Mouse (Mus musculus) testis, adult 2 months (tissue): Measurements from ENCODE around the gene Cables2. TPM values are rescaled to one million over a fixed set of nuclear protein-coding genes. Genes with fewer than 3 reads are reported as not detected.

Experiments
- H3K27ac ChIP-seq: fragments of 200-500 bp; 2 replicates; pipeline ENCODE4 v1.5.1; 2012; ENCODE audit warnings: low read depth, low read length; ENCODE audit not compliant: control insufficient read depth, insufficient read depth
- H3K27me3 ChIP-seq: fragments of 200-500 bp; 2 replicates; pipeline ENCODE4 v1.6.1; 2012; ENCODE audit warnings: mild to moderate bottlenecking, low read length, moderate library complexity; ENCODE audit not compliant: control insufficient read depth, insufficient read depth
- H3K36me3 ChIP-seq: fragments of 200-500 bp; 2 replicates; pipeline ENCODE4 v1.6.1; 2012; ENCODE audit warnings: mild to moderate bottlenecking, low read length; ENCODE audit not compliant: control insufficient read depth, insufficient read depth
- H3K4me1 ChIP-seq: fragments of 200-500 bp; 2 replicates; pipeline ENCODE4 v1.6.1; 2012; ENCODE audit warnings: low read length; ENCODE audit not compliant: control insufficient read depth, insufficient read depth
- H3K4me3 ChIP-seq: fragments of 200-500 bp; 2 replicates; pipeline ENCODE4 v1.5.1; 2012; ENCODE audit warnings: low read depth, mild to moderate bottlenecking, low read length, moderate library complexity, mixed read lengths; ENCODE audit not compliant: control insufficient read depth
- CTCF ChIP-seq: fragments of 200-500 bp; IDR thresholded peaks from 2 replicates; pipeline ENCODE4 v1.5.1; 2012; ENCODE audit warnings: low read depth, mild to moderate bottlenecking, inconsistent platforms, low read length, moderate library complexity; ENCODE audit not compliant: control insufficient read depth, insufficient read depth, insufficient replicate concordance
- POLR2A ChIP-seq: fragments of 200-500 bp; IDR thresholded peaks from 2 replicates; pipeline ENCODE4 v1.6.1; 2012; ENCODE audit warnings: low read depth, mild to moderate bottlenecking, inconsistent platforms, low read length, moderate library complexity; ENCODE audit not compliant: control insufficient read depth
- polyA plus RNA-seq: library from polyadenylated mRNA; depleted of rRNA; stranded (reverse); fragments of >200 nt; gene quantifications from 2 replicates; pipeline ENCODE4 v1.2.3, GENCODE M21; 2012

Cables2 gene
- polyA plus RNA-seq, 1 experiment = 23.9 TPM

- TF ChIP-seq POLR2A (no peak), CTCF (no peak)
- Histone ChIP-seq H3K4me1 (no peaks in the 10 kb centered on the region), H3K27me3 (no peaks in the 10 kb centered on the region), H3K36me3 (no peaks in the 10 kb centered on the region), H3K27ac (no peak overlapping the region), H3K4me3 (no peak overlapping the region)
Observed at GRCm38 (mm10) chr2:180238591-180238990, 34.7 kb downstream of the Cables2 start.

DNA sequence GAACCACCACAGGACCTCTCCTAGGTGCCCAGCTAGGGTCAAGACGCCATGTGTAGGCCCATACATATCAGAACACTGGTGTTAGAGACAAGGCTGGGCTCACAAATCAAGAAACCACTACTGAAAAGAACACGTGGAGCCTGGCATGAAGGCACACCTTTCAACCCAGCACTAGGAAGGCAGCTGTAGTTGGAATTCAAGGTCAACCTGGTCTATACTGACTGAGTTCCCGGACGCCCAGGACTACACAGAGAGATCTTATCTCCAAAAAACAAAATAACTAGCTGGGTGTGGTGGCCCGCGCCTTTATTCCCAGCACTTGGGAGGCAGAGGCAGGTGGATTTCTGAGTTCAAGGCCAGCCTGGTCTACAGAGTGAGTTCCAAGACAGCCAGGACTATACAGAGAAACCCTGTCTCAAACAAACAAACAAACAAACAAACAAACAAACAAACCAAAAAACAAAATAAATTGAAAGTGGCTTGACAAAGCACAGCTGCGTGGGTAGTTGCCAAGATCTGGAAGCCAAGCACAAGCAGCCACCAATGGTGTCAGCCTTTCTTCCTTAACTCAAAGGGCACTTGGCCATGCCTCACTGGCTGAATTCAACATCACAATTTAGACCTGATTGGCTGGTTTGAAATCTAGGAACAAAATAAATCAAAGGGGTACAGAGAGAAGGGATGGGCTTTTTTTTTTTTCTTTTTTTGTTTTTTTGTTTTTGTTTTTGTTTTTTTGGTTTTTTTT, 35.5 kb downstream of the Cables2 start:
- Histone ChIP-seq H3K36me3 (no peaks in the 10 kb centered on the region), H3K4me1 (no peaks in the 10 kb centered on the region), H3K27ac (no peak overlapping the region), H3K4me3 (no peak overlapping the region), H3K27me3 (no peaks in the 10 kb centered on the region)
- no peak for TF ChIP-seq POLR2A
- TF ChIP-seq CTCF = no peak

DNA sequence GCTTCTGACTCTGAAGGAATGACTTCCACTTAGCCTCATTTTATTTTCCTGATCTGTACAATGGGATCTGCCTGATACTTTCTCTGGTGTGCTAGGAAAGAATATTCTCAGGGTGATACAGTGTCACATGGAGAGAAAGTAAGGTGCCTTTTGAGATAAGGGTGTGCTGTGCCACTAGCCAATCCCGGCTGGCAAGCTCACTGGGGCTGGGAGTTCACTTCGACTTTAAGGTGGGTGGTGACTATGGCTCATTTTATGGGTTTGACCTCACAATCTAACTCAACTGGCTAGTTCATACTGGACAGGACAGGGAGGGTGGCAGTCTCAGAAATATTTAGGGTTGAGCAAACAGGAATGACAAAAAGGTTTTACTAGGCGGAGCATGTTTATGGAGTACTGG, 36.4 kb downstream of the Cables2 start:
- H3K27ac ChIP-seq = no peak overlapping the region
- TF ChIP-seq POLR2A = no peak
- TF ChIP-seq CTCF = no peak
- no peaks in the 10 kb centered on the region for H3K27me3 ChIP-seq
- H3K4me1 ChIP-seq = no peaks in the 10 kb centered on the region
- H3K36me3 ChIP-seq = no peaks in the 10 kb centered on the region
- H3K4me3 ChIP-seq = no peak overlapping the region

GRCm38 (mm10) chr2:180236500-180236899, 36.8 kb downstream of the Cables2 start:
- H3K4me3 ChIP-seq = no peak overlapping the region
- H3K27ac ChIP-seq = no peak overlapping the region
- H3K36me3 ChIP-seq = no peaks in the 10 kb centered on the region
- no peaks in the 10 kb centered on the region for H3K4me1 ChIP-seq
- TF ChIP-seq CTCF (no peak), POLR2A (no peak)
- H3K27me3 ChIP-seq = no peaks in the 10 kb centered on the region

DNA sequence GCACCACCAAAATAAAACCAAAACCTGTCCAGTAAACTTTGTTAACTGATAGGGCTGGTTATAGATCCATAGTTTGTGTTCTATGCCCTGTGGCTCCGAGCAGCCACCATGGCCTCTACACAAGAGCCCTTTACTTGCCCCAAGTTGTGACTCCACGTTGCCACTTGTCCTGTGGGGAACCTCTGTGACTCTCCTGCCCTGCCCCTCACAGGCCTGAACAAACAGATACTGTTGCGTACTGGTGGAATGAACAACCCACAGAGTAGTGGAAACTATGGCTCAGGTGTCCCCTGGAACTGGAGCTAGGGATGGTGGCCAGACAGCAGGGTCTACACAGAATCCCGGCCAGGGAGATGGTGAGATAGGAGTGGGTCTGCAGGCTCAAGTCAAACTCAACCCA, 37.5 kb downstream of the Cables2 start:
- no peak overlapping the region for H3K27ac ChIP-seq
- H3K4me3 ChIP-seq = no peak overlapping the region
- no peaks in the 10 kb centered on the region for H3K27me3 ChIP-seq
- H3K36me3 ChIP-seq = no peaks in the 10 kb centered on the region
- no peaks in the 10 kb centered on the region for H3K4me1 ChIP-seq
- no peak for TF ChIP-seq POLR2A
- no peak for TF ChIP-seq CTCF

- TF ChIP-seq CTCF (no peak), POLR2A (no peak)
- no peaks in the 10 kb centered on the region for H3K4me1 ChIP-seq
- H3K36me3 ChIP-seq = no peaks in the 10 kb centered on the region
- no peak overlapping the region for H3K4me3 ChIP-seq
- H3K27me3 ChIP-seq = no peaks in the 10 kb centered on the region
- no peak overlapping the region for H3K27ac ChIP-seq
Observed at GRCm38 (mm10) chr2:180234980-180235379, 38.3 kb downstream of the Cables2 start.

DNA sequence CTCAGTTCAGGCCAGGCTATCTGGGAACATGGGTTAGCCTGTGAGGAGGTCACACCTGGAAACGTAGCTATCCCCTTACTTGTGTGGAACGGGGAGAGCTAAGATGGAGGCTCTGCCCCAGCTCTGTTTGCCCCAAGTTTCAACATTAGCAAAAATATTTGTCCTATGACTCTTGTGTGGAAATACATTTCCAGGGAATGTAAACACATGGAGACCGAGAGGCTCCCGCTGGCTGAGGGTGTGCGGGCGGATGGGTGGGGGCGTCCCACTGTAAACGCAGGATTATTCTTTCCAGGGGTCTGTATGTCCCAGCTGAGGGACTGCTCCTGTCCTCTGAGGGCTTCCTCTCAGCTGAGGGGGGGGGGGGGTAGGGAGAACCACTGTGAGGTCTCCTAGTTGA, 38.9 kb downstream of the Cables2 start:
- Histone ChIP-seq H3K36me3 (no peaks in the 10 kb centered on the region), H3K27me3 (no peaks in the 10 kb centered on the region), H3K4me1 (no peaks in the 10 kb centered on the region), H3K27ac (no peak overlapping the region), H3K4me3 (no peak overlapping the region)
- TF ChIP-seq POLR2A (no peak), CTCF (no peak)

- Histone ChIP-seq H3K27me3 (no peaks in the 10 kb centered on the region), H3K4me3 (no peak overlapping the region), H3K27ac (no peak overlapping the region), H3K4me1 (peaks cover 4% of the 10 kb centered on the region), H3K36me3 (no peaks in the 10 kb centered on the region)
- no peak for TF ChIP-seq POLR2A
- TF ChIP-seq CTCF = no peak
Observed at GRCm38 (mm10) chr2:180233101-180233904, 40.0 kb downstream of the Cables2 start.
